Mouse (Mus musculus) midbrain, postnatal 0 days (tissue): ENCODE results near the gene Cadm1. TPM values are rescaled to one million over a fixed set of nuclear protein-coding genes. Genes with fewer than 3 reads are reported as not detected.

Experiments used
- ATAC-seq: fragments of 200-750 bp; cut with Nextera tagmentation; 2 replicates; pipeline ENCODE4 v1.8.0; 2017; ENCODE audit warnings: moderate number of reproducible peaks, mild to moderate bottlenecking, moderate TSS enrichment, moderate library complexity; ENCODE audit not compliant: low FRiP score
- DNase-seq: peaks from one replicate; pipeline ENCODE4 v3.0.0-alpha.2; 2015; ENCODE audit warnings: low spot score
- H3K27ac ChIP-seq: fragments of 300-500 bp; sonication (generic); 2 replicates; pipeline ENCODE4 v1.5.1; 2014; ENCODE audit warnings: low read depth, mild to moderate bottlenecking, low read length, mixed read lengths
- H3K27me3 ChIP-seq: fragments of 300-500 bp; sonication (generic); 2 replicates; pipeline ENCODE4 v1.6.1; 2014; ENCODE audit warnings: low read length, control low read depth, mixed read lengths; ENCODE audit not compliant: insufficient read depth
- H3K36me3 ChIP-seq: fragments of 300-500 bp; sonication (generic); 2 replicates; pipeline ENCODE4 v1.6.1; 2014; ENCODE audit warnings: low read length, control low read depth, mixed read lengths; ENCODE audit not compliant: insufficient read depth
- H3K4me1 ChIP-seq: fragments of 300-500 bp; sonication (generic); 2 replicates; pipeline ENCODE4 v1.6.1; 2014; ENCODE audit warnings: mild to moderate bottlenecking, control low read depth, antibody characterized with exemption, low read length, mixed read lengths; ENCODE audit not compliant: insufficient read depth
- H3K4me2 ChIP-seq: fragments of 300-500 bp; sonication (generic); 2 replicates; pipeline ENCODE4 v1.6.1; 2014; ENCODE audit warnings: low read depth, mild to moderate bottlenecking, low read length, mixed read lengths; ENCODE audit not compliant: poor library complexity, severe bottlenecking
- H3K4me3 ChIP-seq: fragments of 300-500 bp; sonication (generic); 2 replicates; pipeline ENCODE4 v1.5.1; 2014; ENCODE audit warnings: low read depth, mild to moderate bottlenecking, low read length, moderate library complexity
- H3K9ac ChIP-seq: fragments of 300-500 bp; sonication (generic); replicated peaks from 2 replicates; pipeline ENCODE4 v1.6.1; 2014; ENCODE audit warnings: mild to moderate bottlenecking, low read length, moderate library complexity, mixed read lengths; ENCODE audit not compliant: poor library complexity, severe bottlenecking
- H3K9me3 ChIP-seq: fragments of 300-500 bp; sonication (generic); 2 replicates; pipeline ENCODE4 v1.6.1; 2016; ENCODE audit warnings: low read length, control low read depth
- CTCF ChIP-seq: IDR thresholded peaks from 2 replicates; pipeline ENCODE4 v1.5.1; 2016; ENCODE audit warnings: antibody characterized with exemption, mild to moderate bottlenecking
- WGBS: fragments of 180-500 bp; shearing (Covaris S2); extraction: QIAGEN DNeasy Blood & Tissue Kit; methylation state at CpG from one replicate; pipeline ENCODE4 v1.1.7; 2014; 5-methylcytosine and 5-hydroxymethylcytosine counted together
- polyA plus RNA-seq: library from polyadenylated mRNA; unstranded; fragments of >200 nt; fragmentation: Nextera tagmentation; extraction: Ambion mirVana; gene quantifications from 2 replicates; pipeline ENCODE4 v1.2.1, GENCODE M21; 2015
- total RNA-seq: library from RNA; depleted of rRNA; stranded (reverse); fragments of >200 nt; gene quantifications from 2 replicates; pipeline ENCODE4 v1.2.3, GENCODE M21; 2014; rRNA removed

Gene Cadm1
- total RNA-seq (200 and 232 TPM in 2 replicates), polyA plus RNA-seq (344 and 367 TPM in 2 replicates)

- ATAC-seq (peak; percentile 96), DNase-seq (peak; percentile 99)
- Histone ChIP-seq H3K4me1 (peaks cover 3% of the 10 kb centered on the region), H3K36me3 (no peaks in the 10 kb centered on the region), H3K9me3 (no peaks in the 10 kb centered on the region), H3K27ac (peak within 1 kb of the TSS; percentile 93), H3K4me2 (peak within 1 kb of the TSS; percentile 57), H3K27me3 (no peaks in the 10 kb centered on the region), H3K9ac (peak within 1 kb of the TSS; percentile 94), H3K4me3 (peak within 1 kb of the TSS; percentile 92)
- WGBS = under 1% methylated on average over 60 of the region's 72 CpGs
- TF ChIP-seq CTCF = peak; percentile 77
Measured at GRCm38 (mm10) chr9:47529602-47530450, at the start of gene Cadm1. Gene Cadm1, plus strand, starts transcription at chr9:47530173.

GRCm38 (mm10) chr9:47484506-47484905 lies 45.5 kb upstream of the Cadm1 start:
- Histone ChIP-seq H3K4me1 (no peaks in the 10 kb centered on the region), H3K9ac (no peak overlapping the region), H3K4me2 (no peak overlapping the region), H3K27ac (no peak overlapping the region), H3K4me3 (no peak overlapping the region), H3K27me3 (no peaks in the 10 kb centered on the region), H3K9me3 (no peaks in the 10 kb centered on the region), H3K36me3 (no peaks in the 10 kb centered on the region)
- no peak for DNase-seq
- TF ChIP-seq CTCF = no peak
- no peak for ATAC-seq
- 74% methylated on average over 5 of the region's 5 CpGs for WGBS

- Histone ChIP-seq H3K4me1 (no peaks in the 10 kb centered on the region), H3K9ac (no peak overlapping the region), H3K27ac (no peak overlapping the region), H3K4me3 (no peak overlapping the region), H3K27me3 (no peaks in the 10 kb centered on the region), H3K4me2 (no peak overlapping the region), H3K9me3 (no peaks in the 10 kb centered on the region), H3K36me3 (no peaks in the 10 kb centered on the region)
- WGBS = 41% methylated on average over 4 of the region's 4 CpGs
- no peak for DNase-seq
- no peak for ATAC-seq
- no peak for TF ChIP-seq CTCF
Measured at GRCm38 (mm10) chr9:47485186-47485585, 44.8 kb upstream of the Cadm1 start.

- Histone ChIP-seq H3K36me3 (no peaks in the 10 kb centered on the region), H3K4me1 (no peaks in the 10 kb centered on the region), H3K27me3 (no peaks in the 10 kb centered on the region), H3K27ac (no peak overlapping the region), H3K9me3 (no peaks in the 10 kb centered on the region), H3K9ac (no peak overlapping the region), H3K4me2 (no peak overlapping the region), H3K4me3 (no peak overlapping the region)
- no peak for ATAC-seq
- peak; percentile 26 for DNase-seq
- no peak for TF ChIP-seq CTCF
- WGBS = 19% methylated on average over 3 of the region's 3 CpGs
Measured at GRCm38 (mm10) chr9:47499761-47500160, 30.2 kb upstream of the Cadm1 start.

- no peak for TF ChIP-seq CTCF
- no peaks in the 10 kb centered on the region for H3K36me3 ChIP-seq
- H3K4me1 ChIP-seq = no peaks in the 10 kb centered on the region
- ATAC-seq (no peak), DNase-seq (peak; percentile 16)
- 68% methylated on average over 13 of the region's 13 CpGs for WGBS
- no peak overlapping the region for H3K9ac ChIP-seq
- no peak overlapping the region for H3K4me3 ChIP-seq
- H3K27me3 ChIP-seq = no peaks in the 10 kb centered on the region
- H3K9me3 ChIP-seq = no peaks in the 10 kb centered on the region
- H3K27ac ChIP-seq = no peak overlapping the region
- no peak overlapping the region for H3K4me2 ChIP-seq
Measured at GRCm38 (mm10) chr9:47505956-47506355, 24.0 kb upstream of the Cadm1 start.

GRCm38 (mm10) chr9:47506876-47507275 lies 23.1 kb upstream of the Cadm1 start:
- Histone ChIP-seq H3K9me3 (no peaks in the 10 kb centered on the region), H3K4me1 (no peaks in the 10 kb centered on the region), H3K4me2 (no peak overlapping the region), H3K27ac (no peak overlapping the region), H3K4me3 (no peak overlapping the region), H3K36me3 (no peaks in the 10 kb centered on the region), H3K27me3 (no peaks in the 10 kb centered on the region), H3K9ac (no peak overlapping the region)
- DNase-seq (no peak), ATAC-seq (no peak)
- 91% methylated on average over 17 of the region's 17 CpGs for WGBS
- no peak for TF ChIP-seq CTCF
